Mouse (Mus musculus) MEL (cell line): ENCODE measurements around the gene Plxdc1. TPM values are rescaled to one million over a fixed set of nuclear protein-coding genes. Genes with fewer than 3 reads are reported as not detected.

Experiments used
- DNase-seq: peaks from one replicate; pipeline ENCODE4 v3.0.0; 2011; ENCODE audit warnings: low read depth, low spot score
- H3K27ac ChIP-seq: 2 replicates; pipeline ENCODE4 v1.5.1; 2012; ENCODE audit warnings: low read depth, mild to moderate bottlenecking, control low read depth, low read length, moderate library complexity; ENCODE audit not compliant: control insufficient read depth
- H3K27me3 ChIP-seq, 2 experiments: fragments of 150-350 bp in 1 of 2; sonication (generic) in 1 of 2; 2 replicates each; pipeline ENCODE4 v1.6.1; 2012; ENCODE audit warnings: low read length in 2 of 2, mild to moderate bottlenecking in 2 of 2, improper control_type of control experiment in 1 of 2, moderate library complexity in 1 of 2; ENCODE audit not compliant: insufficient read depth in 2 of 2, control insufficient read depth in 1 of 2
- H3K36me3 ChIP-seq, 2 experiments: 2 replicates each; pipeline ENCODE4 v1.6.1; 2012 to 2014; ENCODE audit warnings: low read length in 2 of 2, improper control_type of control experiment in 1 of 2, inconsistent platforms in 1 of 2, mild to moderate bottlenecking in 1 of 2; ENCODE audit not compliant: insufficient read depth in 2 of 2, control insufficient read depth in 1 of 2
- H3K4me1 ChIP-seq, 2 experiments: fragments of 150-350 bp in 1 of 2; sonication (generic) in 1 of 2; 2 replicates each; pipeline ENCODE4 v1.6.1; 2012; ENCODE audit warnings: low read length in 2 of 2, improper control_type of control experiment in 1 of 2, mild to moderate bottlenecking in 1 of 2; ENCODE audit not compliant: insufficient read depth in 2 of 2, control insufficient read depth in 1 of 2
- H3K4me3 ChIP-seq, 2 experiments: fragments of 150-350 bp in 1 of 2; sonication (generic) in 1 of 2; 2 replicates each; pipeline ENCODE4 v1.5.1; 2012; ENCODE audit warnings: low read depth in 2 of 2, low read length in 2 of 2, mild to moderate bottlenecking in 2 of 2, moderate library complexity in 2 of 2, control low read depth in 1 of 2, improper control_type of control experiment in 1 of 2; ENCODE audit not compliant: control insufficient read depth in 1 of 2, insufficient read depth in 1 of 2
- H3K79me2 ChIP-seq: 2 replicates; pipeline ENCODE4 v1.6.1; 2012; ENCODE audit warnings: mild to moderate bottlenecking, low read length, moderate library complexity; ENCODE audit not compliant: control insufficient read depth, poor library complexity, insufficient read depth
- H3K9ac ChIP-seq: 2 replicates; pipeline ENCODE4 v1.6.1; 2012; ENCODE audit warnings: low read depth, mild to moderate bottlenecking, control low read depth, low read length, moderate library complexity; ENCODE audit not compliant: control insufficient read depth, poor library complexity, severe bottlenecking
- H3K9me3 ChIP-seq: fragments of 150-350 bp; sonication (generic); replicated peaks from 2 replicates; pipeline ENCODE4 v1.6.1; 2012; ENCODE audit warnings: mild to moderate bottlenecking, low read length, improper control_type of control experiment, moderate library complexity; ENCODE audit not compliant: insufficient read depth
- CHD1 ChIP-seq: IDR thresholded peaks from 2 replicates; pipeline ENCODE4 v1.6.1; 2012; ENCODE audit warnings: low read depth, mild to moderate bottlenecking, inconsistent platforms, low read length, improper control_type of control experiment
- CTCF ChIP-seq, 3 experiments: IDR thresholded peaks in 2 of 3; conservative IDR thresholded peaks in 1 of 3; 2 replicates each; pipeline ENCODE4 v1.5.1; 2011 to 2012; ENCODE audit warnings: low read length in 3 of 3, low read depth in 2 of 3, mild to moderate bottlenecking in 2 of 3, improper control_type of control experiment in 1 of 3, inconsistent platforms in 1 of 3, mixed read lengths in 1 of 3, moderate library complexity in 1 of 3; ENCODE audit not compliant: control insufficient read depth in 1 of 3, insufficient read depth in 1 of 3, poor library complexity in 1 of 3, severe bottlenecking in 1 of 3
- E2F4 ChIP-seq: IDR thresholded peaks from 2 replicates; pipeline ENCODE4 v1.6.1; 2011; ENCODE audit warnings: low read depth, low read length, improper control_type of control experiment, borderline replicate concordance
- GABPA ChIP-seq: IDR thresholded peaks from 2 replicates; pipeline ENCODE4 v1.6.1; 2012; ENCODE audit warnings: low read depth, mild to moderate bottlenecking, inconsistent platforms, low read length, improper control_type of control experiment, moderate library complexity
- GATA1 ChIP-seq: IDR thresholded peaks from 2 replicates; pipeline ENCODE4 v1.6.1; 2011; ENCODE audit warnings: low read depth, low read length, improper control_type of control experiment
- JUND ChIP-seq: IDR thresholded peaks from 2 replicates; pipeline ENCODE4 v1.6.1; 2011; ENCODE audit warnings: low read depth, mild to moderate bottlenecking, improper control_type of control experiment, low read length
- KAT2A ChIP-seq: conservative IDR thresholded peaks from 2 replicates; pipeline ENCODE4 v1.6.1; 2012; ENCODE audit warnings: low read depth, low read length, improper control_type of control experiment, inconsistent platforms
- MAFK ChIP-seq: IDR thresholded peaks from 2 replicates; pipeline ENCODE4 v1.6.1; 2011; ENCODE audit warnings: low read depth, mild to moderate bottlenecking, low read length, improper control_type of control experiment, borderline replicate concordance
- MAX ChIP-seq: IDR thresholded peaks from 2 replicates; pipeline ENCODE4 v1.6.1; 2011; ENCODE audit warnings: low read length, improper control_type of control experiment
- MAZ ChIP-seq: IDR thresholded peaks from 2 replicates; pipeline ENCODE4 v1.6.1; 2012; ENCODE audit warnings: low read depth, mild to moderate bottlenecking, inconsistent platforms, low read length, improper control_type of control experiment
- MEF2A ChIP-seq: IDR thresholded peaks from 2 replicates; pipeline ENCODE4 v1.6.1; 2014; ENCODE audit warnings: low read depth, mild to moderate bottlenecking, inconsistent platforms, low read length, improper control_type of control experiment; ENCODE audit not compliant: poor library complexity, insufficient replicate concordance, severe bottlenecking; ENCODE audit errors: extremely low read depth
- POLR2A ChIP-seq, 2 experiments: IDR thresholded peaks; 2 replicates each; pipeline ENCODE4 v1.6.1; 2011 to 2012; ENCODE audit warnings: low read length in 2 of 2, mild to moderate bottlenecking in 2 of 2, control low read depth in 1 of 2, improper control_type of control experiment in 1 of 2, low read depth in 1 of 2, moderate library complexity in 1 of 2; ENCODE audit not compliant: control insufficient read depth in 1 of 2, insufficient read depth in 1 of 2, poor library complexity in 1 of 2
- POLR2AphosphoS2 ChIP-seq: IDR thresholded peaks from 2 replicates; pipeline ENCODE4 v1.6.1; 2011; ENCODE audit warnings: low read length, improper control_type of control experiment
- RCOR1 ChIP-seq: IDR thresholded peaks from 2 replicates; pipeline ENCODE4 v1.6.1; 2012; ENCODE audit warnings: low read depth, mild to moderate bottlenecking, inconsistent platforms, low read length, improper control_type of control experiment
- SIN3A ChIP-seq: IDR thresholded peaks from 2 replicates; pipeline ENCODE4 v1.6.1; 2012; ENCODE audit warnings: low read length, improper control_type of control experiment, inconsistent platforms
- TAL1 ChIP-seq: IDR thresholded peaks from 2 replicates; pipeline ENCODE4 v1.6.1; 2012; ENCODE audit warnings: mild to moderate bottlenecking, inconsistent platforms, low read length, moderate library complexity, mixed read lengths
- UBTF ChIP-seq: IDR thresholded peaks from 2 replicates; pipeline ENCODE4 v1.6.1; 2012; ENCODE audit warnings: low read depth, mild to moderate bottlenecking, inconsistent platforms, low read length, improper control_type of control experiment, moderate library complexity, borderline replicate concordance; ENCODE audit not compliant: insufficient read depth
- USF1 ChIP-seq: IDR thresholded peaks from 2 replicates; pipeline ENCODE4 v1.6.1; 2014; ENCODE audit warnings: low read depth, mild to moderate bottlenecking, inconsistent platforms, low read length, improper control_type of control experiment, moderate library complexity
- USF2 ChIP-seq, 2 experiments: IDR thresholded peaks; 2 replicates each; pipeline ENCODE4 v1.6.1; 2011 to 2012; ENCODE audit warnings: improper control_type of control experiment in 2 of 2, low read length in 2 of 2, borderline replicate concordance in 1 of 2, inconsistent platforms in 1 of 2, low read depth in 1 of 2, mild to moderate bottlenecking in 1 of 2; ENCODE audit not compliant: insufficient read depth in 1 of 2
- polyA plus RNA-seq, 2 experiments: library from polyadenylated mRNA; stranded (reverse) in 1 of 2; unstranded in 1 of 2; fragments of >175 nt in 1 of 2; fragments of >200 nt in 1 of 2; gene quantifications; 2 replicates each; pipeline versions ENCODE4 v1.2.1 to v1.2.4; 2012; ENCODE audit warnings: low replicate concordance in 2 of 2, low read depth in 1 of 2; ENCODE audit not compliant: insufficient read length in 2 of 2, insufficient read depth in 1 of 2, missing spikeins in 1 of 2
- total RNA-seq: library from RNA; depleted of rRNA; stranded (reverse); fragments of 300-350 nt; gene quantifications from 2 replicates; pipeline ENCODE4 v1.2.3, GENCODE M21; 2012

Gene Plxdc1
- total and polyA plus RNA-seq, 3 experiments, result 13.1 to 24.5 TPM; not detected in 1

- Histone ChIP-seq H3K27ac (no peak overlapping the region), H3K79me2 (no peaks in the 10 kb centered on the region), H3K9ac (no peak overlapping the region), H3K4me3 (no peak overlapping the region), H3K4me1 (no peaks in the 10 kb centered on the region; a peak in 2 of 4 replicates), H3K9me3 (no peaks in the 10 kb centered on the region), H3K36me3 (no peaks in the 10 kb centered on the region)
- no peak for DNase-seq
- no peak for TF ChIP-seq KAT2A
- no peak for TF ChIP-seq MEF2A
- no peak for TF ChIP-seq MAZ
- no peak for TF ChIP-seq USF1
- no peak for TF ChIP-seq TAL1
- no peak for TF ChIP-seq POLR2A (IDR thresholded peaks at IDR 0.05; ENCODE audit: control insufficient read depth in 1 of 2, insufficient read depth in 1 of 2, low read depth in 1 of 2, low read length in 2 of 2, poor library complexity in 1 of 2)
- TF ChIP-seq SIN3A, result no peak
- no peak for TF ChIP-seq GATA1
- TF ChIP-seq POLR2AphosphoS2, result no peak
- TF ChIP-seq CHD1, result no peak
- TF ChIP-seq RCOR1, result no peak
- TF ChIP-seq, all 39 proteins: peak for 0
- H3K27me3 ChIP-seq, result no peaks in the 10 kb centered on the region; a peak in 1 of 4 replicates
Observed at GRCm38 (mm10) chr11:97974746-97975145, 11.5 kb downstream of the Plxdc1 start.

DNA sequence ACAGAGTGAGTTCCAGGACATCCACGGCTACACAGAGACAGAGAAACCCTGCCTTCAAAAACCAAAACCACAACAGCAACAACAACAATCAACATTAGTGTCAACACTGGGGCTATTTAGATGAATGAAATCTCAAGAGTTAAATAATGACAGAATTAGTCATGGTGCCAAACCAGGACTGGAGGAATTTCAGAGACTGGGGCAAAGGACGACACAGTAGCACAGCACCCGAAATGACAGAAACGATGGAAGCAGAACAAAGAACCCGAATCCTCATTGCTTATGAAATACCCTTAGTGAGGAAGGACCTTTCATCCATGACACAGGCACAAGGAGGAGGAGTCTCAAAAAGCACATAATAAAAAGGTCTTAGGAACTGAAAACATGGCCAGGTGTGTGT, 12.1 kb downstream of the Plxdc1 start:
- H3K27me3 ChIP-seq, result no peaks in the 10 kb centered on the region; a peak in 1 of 4 replicates
- H3K36me3 ChIP-seq, result no peaks in the 10 kb centered on the region
- no peak overlapping the region for H3K9ac ChIP-seq
- H3K4me1 ChIP-seq, result no peaks in the 10 kb centered on the region; a peak in 2 of 4 replicates
- DNase-seq, result no peak
- TF ChIP-seq MAFK (no peak), POLR2A (IDR thresholded peaks at IDR 0.05; ENCODE audit: control insufficient read depth in 1 of 2, insufficient read depth in 1 of 2, low read depth in 1 of 2, low read length in 2 of 2, poor library complexity in 1 of 2) (no peak), GABPA (no peak), CTCF (IDR thresholded peaks at IDR 0.05 in 2 of 3, conservative IDR thresholded peaks at IDR 0.05 in 1 of 3; ENCODE audit: control insufficient read depth in 1 of 3, insufficient read depth in 1 of 3, low read depth in 2 of 3, low read length in 3 of 3, poor library complexity in 1 of 3, severe bottlenecking in 1 of 3) (no peak), E2F4 (no peak), UBTF (no peak), MAX (no peak), GATA1 (no peak), USF2 (IDR thresholded peaks at IDR 0.05; ENCODE audit: borderline replicate concordance in 1 of 2, insufficient read depth in 1 of 2, low read depth in 1 of 2, low read length in 2 of 2) (no peak), JUND (no peak), POLR2AphosphoS2 (no peak)
- no peaks in the 10 kb centered on the region for H3K79me2 ChIP-seq
- H3K4me3 ChIP-seq, result no peak overlapping the region
- H3K9me3 ChIP-seq, result no peaks in the 10 kb centered on the region
- no peak overlapping the region for H3K27ac ChIP-seq
